Mouse (Mus musculus): ENCODE results near the gene Ugt1a7c.
A peak's percentile ranks its signal among the peaks of the same experiment; 100 is the strongest.
"Not testable (repeated sequence)": the region's sequence is repeated elsewhere in the genome, so short reads cannot be mapped to it uniquely, and the experiment has no call there.

Ugt1a7c gene

GRCm38 (mm10) chr1:88222216-88222615, 127.4 kb downstream of the Ugt1a7c start:
- DNase-seq (ENCODE audit: inconsistent age in 2 of 2, low spot score in 1 of 2), result no peak

- peak in 1 of 2 experiments; percentile 8 for DNase-seq (ENCODE audit: inconsistent age in 2 of 2, low spot score in 1 of 2)
These were observed 128.2 kb downstream of the Ugt1a7c start for GRCm38 (mm10) chr1:88223011-88223515.

- no peak for DNase-seq (ENCODE audit: inconsistent age in 2 of 2, low spot score in 1 of 2)
These were observed 128.7 kb downstream of the Ugt1a7c start for GRCm38 (mm10) chr1:88223591-88223990.

- DNase-seq (ENCODE audit: inconsistent age in 2 of 2, low spot score in 1 of 2), result peak in 1 of 2 experiments; percentile 84
These were observed 129.3 kb downstream of the Ugt1a7c start for GRCm38 (mm10) chr1:88224029-88224776.

DNA sequence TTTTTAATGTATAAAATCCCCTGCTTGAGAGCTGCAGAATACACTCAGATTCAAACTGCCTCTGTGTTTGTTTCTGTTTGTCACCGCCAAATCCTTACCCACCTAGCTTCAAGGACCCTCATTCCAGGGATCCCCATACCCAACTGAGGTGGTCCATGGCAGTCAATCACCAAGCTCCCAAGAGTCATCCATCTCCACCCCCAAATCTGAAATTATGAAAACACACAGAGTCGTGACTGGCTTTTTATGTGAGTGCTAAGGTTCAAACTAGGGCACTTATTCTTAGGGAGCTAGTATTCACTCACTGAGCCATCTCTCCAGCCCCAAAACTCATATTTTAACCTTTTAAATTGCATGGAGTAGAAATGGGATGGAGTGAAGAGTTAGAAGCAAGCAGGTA, 130.4 kb downstream of the Ugt1a7c start:
- not testable (repeated sequence) for DNase-seq (ENCODE audit: inconsistent age in 2 of 2, low spot score in 1 of 2)

GRCm38 (mm10) chr1:88225741-88226140, 130.9 kb downstream of the Ugt1a7c start:
- DNase-seq (ENCODE audit: inconsistent age in 2 of 2, low spot score in 1 of 2), result no peak

DNA sequence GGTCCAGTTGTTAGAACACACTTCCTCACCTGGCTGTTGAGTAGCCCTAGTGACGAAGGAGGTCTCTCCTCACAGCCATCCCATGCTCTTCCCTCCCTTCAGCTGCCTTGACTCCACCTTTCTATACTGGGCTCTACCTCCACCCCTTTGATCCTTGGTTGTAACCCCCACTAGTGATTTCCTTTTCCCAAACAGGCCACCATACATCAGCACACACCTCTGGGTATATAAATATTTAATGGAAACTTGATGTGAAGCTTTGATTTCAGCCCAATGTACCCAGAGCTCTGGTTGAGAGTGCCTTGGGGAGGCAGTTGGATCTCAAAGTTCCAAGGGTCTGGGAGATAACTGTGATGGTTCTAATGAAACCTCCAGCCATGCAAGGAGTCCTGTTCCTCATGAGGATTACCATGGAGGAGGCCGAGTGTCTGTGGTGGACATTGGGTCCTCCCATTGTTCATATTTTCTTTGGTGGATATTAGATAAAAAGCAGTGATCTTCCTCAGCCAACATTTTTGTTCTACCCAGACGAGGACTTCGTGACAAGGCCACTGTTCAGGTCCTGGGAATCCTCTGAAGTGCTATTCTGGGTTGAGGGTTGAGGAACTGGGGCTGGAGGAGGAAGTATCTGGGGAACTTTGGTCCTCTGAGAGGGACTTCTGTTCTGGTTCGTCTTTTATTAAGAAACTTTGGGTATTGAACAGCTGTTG, 132.0 kb downstream of the Ugt1a7c start, which contains the start of gene Mroh2a:
Mroh2a (plus strand) TSS at position 317 of the 710 bp plus-strand sequence.
- peak in 1 of 2 experiments; percentile 21 for DNase-seq (ENCODE audit: inconsistent age in 2 of 2, low spot score in 1 of 2)

DNA sequence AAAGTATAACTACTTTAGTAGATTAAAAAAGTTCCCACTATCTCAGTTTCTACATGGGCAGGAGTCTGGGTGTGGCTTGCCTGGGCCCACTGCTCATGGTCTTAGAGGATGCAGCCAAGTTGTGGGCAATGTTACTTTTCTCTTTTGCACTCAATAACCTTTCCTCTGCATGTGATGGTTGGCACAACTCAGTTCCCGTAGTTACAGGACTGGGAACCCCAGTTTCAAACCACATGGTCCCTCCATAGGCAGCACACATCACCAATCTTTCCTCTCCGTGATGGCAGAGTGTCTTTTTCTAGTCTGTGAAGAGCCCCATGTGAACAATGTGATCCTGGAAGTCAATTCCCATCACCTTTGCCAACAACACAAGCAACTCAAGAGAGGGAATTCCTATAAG, 132.6 kb downstream of the Ugt1a7c start:
- no peak for DNase-seq (ENCODE audit: inconsistent age in 2 of 2, low spot score in 1 of 2)

- DNase-seq (ENCODE audit: inconsistent age in 2 of 2, low spot score in 1 of 2), result peak in 1 of 2 experiments; percentile 19
These were observed 133.3 kb downstream of the Ugt1a7c start for GRCm38 (mm10) chr1:88228121-88228520.

DNA sequence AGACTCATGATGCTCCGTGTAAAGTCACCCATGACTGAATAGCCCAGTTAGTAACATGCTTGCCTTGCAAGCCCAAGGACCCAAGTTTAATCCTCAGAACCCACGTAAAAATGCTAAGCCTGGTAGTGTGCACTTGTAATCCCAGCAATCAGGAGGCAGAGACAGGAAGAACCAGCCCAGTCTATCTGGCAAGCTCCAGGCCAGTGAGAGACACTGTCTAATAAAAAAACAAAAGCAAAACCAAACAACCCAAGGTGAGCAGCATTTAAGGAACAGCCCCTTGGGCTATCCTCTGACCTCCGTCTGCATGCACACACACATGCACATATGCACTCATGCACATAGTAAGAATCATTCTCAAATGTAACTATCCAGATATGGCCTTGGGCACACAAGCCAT, 134.7 kb downstream of the Ugt1a7c start:
- no peak for DNase-seq (ENCODE audit: inconsistent age in 2 of 2, low spot score in 1 of 2)

DNA sequence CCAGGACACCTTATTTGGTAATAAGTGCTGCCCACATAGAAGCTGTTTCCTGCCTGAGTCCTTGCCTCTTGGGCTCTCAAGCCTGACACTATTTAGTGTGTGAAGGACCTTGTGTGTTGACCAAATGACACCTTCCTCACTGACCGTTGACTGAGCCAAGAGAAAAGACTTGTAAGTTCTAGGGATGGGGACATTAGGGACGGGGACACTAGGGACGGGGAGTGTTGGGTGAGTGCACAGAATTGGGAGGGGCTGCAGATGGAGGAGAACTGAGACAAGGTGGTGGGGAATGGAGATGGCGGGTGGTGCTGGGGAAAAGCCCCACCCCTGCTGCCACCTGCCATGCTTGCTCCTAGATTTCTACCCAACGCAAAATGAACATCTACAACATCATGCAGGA, 135.1 kb downstream of the Ugt1a7c start:
- peak in 1 of 2 experiments; percentile 22 for DNase-seq (ENCODE audit: inconsistent age in 2 of 2, low spot score in 1 of 2)

DNA sequence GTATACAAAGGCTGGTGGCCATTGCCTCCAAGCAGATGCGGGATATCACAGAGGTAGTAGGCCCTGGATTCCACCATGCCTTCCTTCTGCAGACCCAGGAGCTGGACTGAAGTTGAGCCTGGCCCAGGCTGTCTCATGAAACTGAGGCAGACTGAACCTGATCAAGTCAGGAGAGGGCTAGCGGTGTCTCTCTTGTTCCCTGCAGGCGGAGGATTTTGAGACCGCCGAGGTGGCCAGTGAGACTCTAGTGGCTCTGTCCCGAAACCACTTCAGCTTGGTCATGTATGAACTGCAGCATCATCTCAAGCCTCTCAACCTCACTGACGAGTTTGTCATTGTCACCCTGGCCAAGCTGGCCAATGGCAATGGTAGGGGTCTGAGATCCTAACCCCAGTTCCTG, 135.6 kb downstream of the Ugt1a7c start:
- DNase-seq (ENCODE audit: inconsistent age in 2 of 2, low spot score in 1 of 2), result no peak

GRCm38 (mm10) chr1:88230981-88231802, 136.3 kb downstream of the Ugt1a7c start:
- DNase-seq (ENCODE audit: inconsistent age in 2 of 2, low spot score in 1 of 2), result no peak

GRCm38 (mm10) chr1:88231803-88232499, 137.1 kb downstream of the Ugt1a7c start:
- peak in 1 of 2 experiments; percentile 7 for DNase-seq (ENCODE audit: inconsistent age in 2 of 2, low spot score in 1 of 2)

DNA sequence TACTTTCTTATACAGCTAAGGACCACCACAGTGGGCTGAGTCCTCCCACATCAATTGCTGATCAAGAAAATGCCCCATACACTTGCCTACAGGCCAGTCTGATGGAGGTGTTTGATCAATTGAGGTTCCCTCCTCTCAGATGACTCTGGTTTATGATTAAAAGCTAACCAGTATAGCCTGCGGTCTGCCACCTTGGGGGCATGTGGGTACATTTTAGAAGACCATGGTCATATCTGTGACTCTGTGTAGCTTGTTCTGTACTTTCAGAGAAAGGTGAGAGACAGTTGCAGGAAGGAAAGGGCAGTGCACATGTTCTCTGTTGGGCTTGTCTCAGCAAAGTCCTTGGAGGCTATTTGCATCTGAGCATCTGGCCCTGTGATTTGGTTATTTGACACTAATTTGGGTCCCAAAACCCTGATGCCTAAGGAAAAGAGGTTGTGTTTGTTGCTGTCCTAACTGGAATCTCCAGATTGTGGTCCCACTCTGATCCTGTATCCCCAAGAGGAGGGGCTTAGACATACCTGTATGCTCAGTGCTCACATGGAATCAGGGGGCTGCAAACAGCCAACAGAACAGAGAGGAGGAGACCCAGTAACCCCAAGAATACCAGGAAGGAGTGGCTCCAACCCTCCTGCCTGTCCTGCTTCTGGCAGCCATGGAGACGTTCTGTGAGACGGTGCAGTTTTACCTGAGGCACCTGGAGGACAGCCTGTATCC, 138.0 kb downstream of the Ugt1a7c start:
- peak in 1 of 2 experiments; percentile 8 for DNase-seq (ENCODE audit: inconsistent age in 2 of 2, low spot score in 1 of 2)

GRCm38 (mm10) chr1:88233421-88234247, 138.8 kb downstream of the Ugt1a7c start:
- no peak for DNase-seq (ENCODE audit: inconsistent age in 2 of 2, low spot score in 1 of 2)

DNA sequence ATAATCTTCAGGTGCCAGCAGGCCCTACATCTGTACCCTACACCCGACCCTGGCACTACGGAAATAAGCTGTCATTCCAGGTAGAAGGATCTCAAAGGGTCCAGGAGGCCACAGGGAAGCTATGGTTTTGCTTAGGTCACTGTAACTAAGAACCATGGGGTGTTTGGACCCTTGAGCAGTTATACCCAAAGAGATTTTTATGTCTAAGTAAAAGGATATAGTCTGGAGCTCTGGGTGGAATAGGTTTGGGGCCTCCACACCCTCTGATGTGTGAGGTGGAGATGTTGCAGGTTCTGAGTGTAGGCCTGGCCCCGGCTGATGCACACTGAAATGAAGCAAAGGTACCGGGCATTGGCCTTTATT, 139.4 kb downstream of the Ugt1a7c start:
- DNase-seq (ENCODE audit: inconsistent age in 2 of 2, low spot score in 1 of 2), result no peak

- no peak for DNase-seq (ENCODE audit: inconsistent age in 2 of 2, low spot score in 1 of 2)
These were observed 139.8 kb downstream of the Ugt1a7c start for GRCm38 (mm10) chr1:88234646-88235045.

Measured in adrenal gland, adult (tissue).